Mouse (Mus musculus) megakaryocyte, embryonic 14.5 days (primary cell): ENCODE measurements at regions not wholly inside any gene's neighbourhood (a gene's known extent, or its start where the extent isn't known, plus 50 kb on each side); places are given as distances from the start of the nearest gene placed in this dataset.

Source experiments
- FLI1 ChIP-seq: IDR thresholded peaks from 2 replicates; pipeline ENCODE4 v1.6.1; 2012; ENCODE audit warnings: low read length, inconsistent platforms, mixed read lengths
- GATA1 ChIP-seq: IDR thresholded peaks from 3 replicates; pipeline ENCODE4 v1.6.1; 2012; ENCODE audit warnings: mixed read lengths, low read length, inconsistent platforms, borderline replicate concordance

- TF ChIP-seq GATA1, result no peak
- TF ChIP-seq FLI1, result no peak
Measured at GRCm38 (mm10) chr12:28150759-28151158, 401.4 kb downstream of the Dcdc2c start.
